Mouse (Mus musculus): Measurements from ENCODE around the gene Gm12184.
"Not testable (repeated sequence)": the region's sequence is repeated elsewhere in the genome, so short reads cannot be mapped to it uniquely, and the experiment has no call there.

Gene Gm12184

GRCm38 (mm10) chr11:48799921-48800701 is 26.3 kb downstream of the Gm12184 start, which contains the start of gene Rack1:
Rack1 (plus strand) TSS chr11:48800332.
- peak; percentile 84 for DNase-seq (ENCODE audit: low read depth)

GRCm38 (mm10) chr11:48798984-48799920 is 27.2 kb downstream of the Gm12184 start:
- DNase-seq (ENCODE audit: low read depth), result no peak

GRCm38 (mm10) chr11:48798308-48798707 is 28.1 kb downstream of the Gm12184 start:
- DNase-seq (ENCODE audit: low read depth), result no peak

GRCm38 (mm10) chr11:48797287-48797686 is 29.2 kb downstream of the Gm12184 start:
- DNase-seq (ENCODE audit: low read depth), result no peak

- no peak for DNase-seq (ENCODE audit: low read depth)
These were observed 30.2 kb downstream of the Gm12184 start for GRCm38 (mm10) chr11:48796290-48796689.

GRCm38 (mm10) chr11:48795221-48795620 is 31.2 kb downstream of the Gm12184 start:
- no peak for DNase-seq (ENCODE audit: low read depth)

- no peak for DNase-seq (ENCODE audit: low read depth)
These were observed 33.3 kb downstream of the Gm12184 start for GRCm38 (mm10) chr11:48793184-48793583.

GRCm38 (mm10) chr11:48791894-48792293 is 34.6 kb downstream of the Gm12184 start:
- DNase-seq (ENCODE audit: low read depth), result not testable (repeated sequence)

GRCm38 (mm10) chr11:48790946-48791345 is 35.5 kb downstream of the Gm12184 start:
- DNase-seq (ENCODE audit: low read depth), result no peak

- peak; percentile 83 for DNase-seq (ENCODE audit: low read depth)
These were observed 36.3 kb downstream of the Gm12184 start for GRCm38 (mm10) chr11:48789973-48790823.

GRCm38 (mm10) chr11:48789215-48789614 is 37.2 kb downstream of the Gm12184 start:
- DNase-seq (ENCODE audit: low read depth), result no peak

GRCm38 (mm10) chr11:48788311-48789089 is 38.0 kb downstream of the Gm12184 start:
- DNase-seq (ENCODE audit: low read depth), result peak; percentile 88

- peak; percentile 62 for DNase-seq (ENCODE audit: low read depth)
These were observed 38.8 kb downstream of the Gm12184 start for GRCm38 (mm10) chr11:48787455-48788211.

GRCm38 (mm10) chr11:48782243-48782642 is 44.2 kb downstream of the Gm12184 start:
- DNase-seq (ENCODE audit: low read depth), result no peak

- DNase-seq (ENCODE audit: low read depth), result peak; percentile 53
These were observed 47.0 kb downstream of the Gm12184 start for GRCm38 (mm10) chr11:48779450-48779849.

- DNase-seq (ENCODE audit: low read depth), result no peak
These were observed 49.2 kb downstream of the Gm12184 start for GRCm38 (mm10) chr11:48777303-48777702.

GRCm38 (mm10) chr11:48776664-48777063 is 49.8 kb downstream of the Gm12184 start:
- DNase-seq (ENCODE audit: low read depth), result no peak

GRCm38 (mm10) chr11:48775483-48775882 is 51.0 kb downstream of the Gm12184 start:
- peak; percentile 66 for DNase-seq (ENCODE audit: low read depth)
